Mouse (Mus musculus) urinary bladder, adult 18-20 months (tissue): ENCODE data around the gene 4931429L15Rik.
"Not testable (repeated sequence)": the region's sequence is repeated elsewhere in the genome, so short reads cannot be mapped to it uniquely, and the experiment has no call there.

Experiments used
- DNase-seq, 2 experiments: peaks; one replicate each; pipeline ENCODE4 v3.0.0; 2022; ENCODE audit warnings: low spot score in 2 of 2, mixed read lengths in 2 of 2

4931429L15Rik gene

DNA sequence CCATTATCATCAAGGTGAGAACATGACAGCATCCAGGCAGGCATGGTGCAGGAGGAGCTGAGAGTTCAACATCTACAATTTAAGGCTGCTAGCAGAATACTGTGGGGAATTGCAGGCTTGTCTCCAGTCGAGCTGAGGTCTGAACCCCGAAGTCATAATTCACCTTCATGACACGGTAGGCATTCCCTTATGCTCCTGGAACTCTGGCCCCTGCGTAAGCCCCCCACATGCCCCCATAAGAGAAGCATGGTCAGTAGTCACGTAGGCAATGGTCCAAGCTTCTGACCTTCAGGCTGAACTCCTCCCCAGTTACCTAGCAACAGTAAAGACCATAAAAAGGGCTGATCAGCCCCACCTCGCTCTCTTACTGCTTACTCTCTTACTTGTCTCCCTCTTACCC lies at the start of gene 4931429L15Rik:
Gene 4931429L15Rik (minus strand): TSS at position 101 of the 400 bp plus-strand sequence.
- not testable (repeated sequence) for DNase-seq

DNA sequence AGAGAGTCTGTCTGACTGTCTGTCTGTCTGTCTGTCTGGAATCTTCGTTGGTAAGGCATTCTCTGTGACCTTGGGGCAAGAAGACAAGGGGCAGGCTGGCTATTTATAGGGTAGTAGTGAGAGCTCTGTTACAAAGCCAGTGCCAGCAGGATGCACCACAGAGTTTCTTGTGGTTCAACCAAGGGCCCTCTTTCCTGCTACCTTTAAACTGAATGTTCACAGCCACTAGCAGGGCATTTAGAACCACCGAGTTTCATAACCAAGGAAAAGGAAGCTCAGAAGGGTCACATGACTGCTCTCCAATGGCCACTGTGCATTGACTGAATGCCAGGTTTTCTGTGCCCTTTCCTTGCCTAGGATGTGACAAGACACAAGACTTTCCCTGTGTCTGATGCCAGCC lies 42.7 kb upstream of the 4931429L15Rik start:
- DNase-seq: no peak

DNA sequence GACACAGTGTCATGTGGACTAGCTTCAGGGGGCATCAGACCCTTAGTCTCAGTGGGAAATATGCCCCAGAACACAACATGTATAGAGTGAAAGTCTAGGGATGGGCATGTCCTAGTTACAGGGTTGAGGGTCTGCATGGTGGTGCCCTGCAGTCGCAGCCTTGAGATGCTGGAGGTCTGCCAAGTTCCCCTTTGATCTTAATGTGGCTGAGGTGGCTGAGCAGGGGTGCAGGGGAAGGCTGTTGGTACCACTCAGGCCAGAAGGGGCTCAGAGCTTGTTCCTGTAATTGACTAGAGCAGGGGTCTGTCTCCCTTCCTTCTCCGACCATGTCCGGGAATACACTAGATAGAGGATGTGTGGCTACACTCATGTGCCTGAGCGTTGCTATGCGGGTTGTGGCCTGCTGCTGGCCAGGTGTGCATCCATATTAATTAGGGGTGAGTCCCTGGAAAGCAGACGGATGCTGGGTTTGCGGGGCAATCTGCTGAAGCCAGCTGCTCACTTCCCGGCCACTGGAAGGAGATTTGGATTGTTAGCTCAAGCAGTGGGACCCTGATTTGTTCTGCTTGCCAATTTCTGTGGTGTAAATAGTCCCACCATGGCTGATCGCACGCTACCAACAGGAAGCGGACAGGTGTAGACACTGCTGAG lies 41.8 kb upstream of the 4931429L15Rik start:
- DNase-seq: no peak

DNA sequence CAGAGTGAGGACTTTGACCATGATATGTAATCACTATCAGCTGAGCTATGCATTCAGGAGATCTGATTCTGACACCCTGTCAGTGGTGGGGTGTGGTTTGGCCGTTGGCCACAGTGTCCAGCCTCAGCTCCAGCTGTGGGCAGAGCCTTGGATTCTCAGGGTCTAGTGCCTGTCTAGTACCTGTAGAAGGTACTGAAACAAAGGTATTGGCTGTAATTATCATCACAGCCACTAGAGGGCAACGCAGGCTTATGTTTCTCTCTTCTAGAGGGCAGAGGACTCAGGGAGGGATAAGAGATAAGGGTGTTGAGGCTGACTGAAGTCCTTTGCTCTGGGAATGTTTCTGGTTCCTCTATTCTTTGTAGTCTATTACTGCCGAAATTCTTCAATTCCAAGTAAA lies 34.2 kb upstream of the 4931429L15Rik start:
- DNase-seq: peak in 1 of 2 experiments; percentile 20

DNA sequence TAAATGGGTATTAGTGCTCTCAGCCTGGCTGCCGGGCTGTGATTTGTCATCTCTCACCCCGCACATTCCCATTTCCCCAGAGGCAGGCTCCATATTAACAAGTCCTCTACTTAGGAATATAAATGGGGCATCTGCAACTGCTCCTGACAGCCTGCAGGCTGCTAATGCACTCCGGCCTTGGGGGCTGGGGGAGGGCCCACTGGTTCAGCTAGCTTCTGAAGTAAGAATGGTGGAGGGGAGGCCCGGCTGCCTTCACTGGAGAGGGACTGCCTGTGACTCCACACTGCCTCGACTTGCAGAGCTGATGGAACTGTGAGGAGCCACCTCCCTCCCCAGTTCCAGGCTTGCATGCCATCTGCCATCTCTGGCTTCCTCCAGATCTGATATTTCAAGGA lies 33.5 kb upstream of the 4931429L15Rik start:
- no peak for DNase-seq

DNA sequence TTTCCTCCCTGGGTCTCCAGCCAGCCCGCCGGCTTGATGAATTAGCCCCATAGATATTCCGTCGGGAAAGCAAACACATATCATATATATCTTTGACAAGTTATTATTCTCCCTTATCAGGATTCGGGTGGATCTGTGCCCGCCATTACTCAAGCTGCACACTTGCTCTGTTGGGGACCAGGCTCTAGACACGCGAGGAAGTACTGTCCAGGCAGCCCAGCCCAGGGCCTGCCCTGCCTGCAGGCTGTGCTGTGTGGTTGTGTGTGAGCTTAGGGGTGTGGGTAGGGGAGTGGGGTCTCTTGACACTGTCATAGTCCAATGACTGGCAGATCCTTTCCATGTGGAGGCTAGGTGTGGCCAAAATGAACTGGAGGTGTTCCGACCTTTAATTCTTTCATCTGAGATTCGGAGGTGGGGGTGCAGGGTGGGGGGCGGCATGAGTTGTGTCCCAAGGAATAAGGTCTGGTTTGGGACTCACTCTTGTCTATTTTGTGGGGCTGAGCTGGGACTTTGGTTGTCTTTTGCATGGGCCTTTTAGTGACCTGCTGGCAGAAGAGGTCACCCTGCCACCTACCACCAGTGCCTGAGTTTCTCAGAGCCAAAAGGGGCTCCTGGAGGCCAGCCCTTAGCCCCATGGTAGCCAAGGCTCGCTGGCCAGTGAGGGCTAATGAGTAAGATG lies 33.0 kb upstream of the 4931429L15Rik start:
- no peak for DNase-seq

DNA sequence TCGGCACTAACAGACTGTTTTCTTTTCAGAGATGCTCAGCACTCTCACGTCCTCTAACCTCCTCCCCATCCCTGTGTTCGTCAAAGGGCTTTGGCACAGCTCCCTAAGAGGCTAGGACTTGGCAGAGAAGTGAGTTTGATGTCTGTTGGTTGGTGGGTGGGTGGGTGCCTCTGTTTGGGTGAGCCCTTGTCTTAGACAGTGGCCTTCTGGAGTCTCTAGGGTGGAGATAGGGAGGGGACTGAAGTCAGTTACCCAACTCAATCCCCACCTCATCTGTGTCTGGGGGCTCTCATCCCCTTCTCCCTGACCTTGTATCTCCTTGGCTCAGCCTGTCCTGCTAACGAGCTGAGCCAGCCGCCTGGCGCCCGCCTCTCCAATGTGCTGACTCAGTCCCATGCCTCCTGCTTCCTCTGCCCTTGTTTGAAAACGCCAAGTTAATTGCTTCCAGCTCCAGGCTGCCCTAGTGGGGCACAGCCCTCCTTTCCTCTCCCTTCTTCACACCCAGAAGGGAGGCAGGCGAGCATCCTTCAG lies 30.7 kb upstream of the 4931429L15Rik start:
- DNase-seq: no peak

DNA sequence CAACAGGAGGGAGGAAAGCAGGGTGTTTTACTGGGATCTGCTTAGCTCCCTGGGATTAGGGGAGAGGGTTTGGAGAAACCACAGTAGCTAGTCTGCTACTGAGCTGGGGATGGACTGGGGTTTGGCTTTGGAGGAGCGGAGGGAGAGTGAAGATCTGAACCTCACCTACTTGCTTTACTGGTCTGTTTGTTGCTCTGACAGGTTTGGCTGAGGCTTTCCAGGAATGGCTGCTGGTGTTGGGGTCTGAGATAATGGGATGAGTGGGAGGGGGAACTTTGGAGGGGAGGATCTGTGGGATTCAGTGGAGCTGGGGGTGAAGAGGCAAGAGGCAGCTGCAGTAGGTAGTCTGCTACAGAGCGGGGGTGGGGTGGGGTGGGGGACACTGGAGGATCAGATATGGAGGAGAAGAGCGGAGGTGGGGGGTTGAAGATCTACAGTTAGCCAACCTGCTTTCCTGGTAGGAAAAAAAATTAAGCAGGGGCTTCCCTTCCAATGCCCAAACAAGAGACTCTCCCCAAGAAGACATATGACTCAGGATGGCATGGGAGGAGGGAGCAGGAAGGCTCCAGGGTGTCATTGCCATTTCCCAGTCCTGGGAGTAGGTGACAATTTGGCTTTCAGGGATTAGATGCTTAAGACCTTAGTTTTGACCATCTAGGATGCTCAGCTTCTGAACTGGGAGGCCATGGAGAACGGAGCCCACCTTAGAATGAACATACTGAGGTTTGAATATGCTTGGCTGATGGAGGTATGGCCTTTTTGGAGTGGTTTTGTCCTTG lies 26.3 kb upstream of the 4931429L15Rik start:
- DNase-seq: no peak

DNA sequence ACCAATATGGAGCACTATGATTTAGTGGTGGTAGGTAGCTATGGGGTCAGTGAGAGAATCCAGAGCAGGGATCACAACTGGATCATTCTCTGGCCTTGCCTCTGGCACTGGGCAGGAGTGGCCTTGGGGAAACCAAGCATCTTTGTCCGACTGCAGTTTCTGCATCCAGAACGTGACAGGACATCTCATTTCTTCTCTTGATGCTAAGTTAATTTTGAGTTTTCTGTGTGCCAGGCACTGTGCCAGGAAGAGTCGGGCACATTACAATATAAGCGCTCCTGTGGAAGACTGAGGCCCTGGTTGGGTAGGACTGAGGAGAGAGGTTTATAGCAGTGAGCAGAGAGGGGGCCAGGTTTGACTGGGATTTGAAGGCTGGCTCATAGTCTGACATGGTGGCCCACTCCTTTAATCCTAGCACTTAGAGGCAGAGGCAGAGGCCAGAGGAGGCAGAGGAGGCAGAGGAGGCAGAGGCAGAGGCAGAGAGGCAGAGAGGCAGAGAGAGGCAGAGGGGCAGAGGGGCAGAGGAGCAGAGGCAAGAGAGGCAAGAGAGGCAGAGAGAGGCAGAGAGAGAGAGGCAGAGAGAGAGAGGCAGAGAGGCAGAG lies 19.4 kb upstream of the 4931429L15Rik start:
- DNase-seq: no peak

DNA sequence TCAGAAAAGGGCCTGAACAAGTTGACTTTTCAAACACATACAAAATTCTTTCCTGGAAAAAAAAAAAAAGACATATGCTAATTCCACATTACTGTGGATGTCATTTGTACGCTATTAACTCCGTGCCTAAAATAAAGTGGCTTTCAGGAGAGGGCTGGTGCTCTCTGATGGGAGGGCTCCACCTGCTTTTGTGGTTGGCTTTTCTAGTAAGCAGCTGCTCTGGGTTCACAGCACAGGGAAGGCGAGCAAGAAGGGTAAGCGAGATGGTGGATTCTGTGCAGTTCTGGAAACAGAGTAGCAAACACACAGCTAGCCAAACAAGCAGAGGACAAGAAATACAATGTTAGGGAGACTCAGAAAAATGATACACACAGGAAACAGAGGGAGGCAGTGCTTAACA lies 18.6 kb upstream of the 4931429L15Rik start:
- DNase-seq: no peak

DNA sequence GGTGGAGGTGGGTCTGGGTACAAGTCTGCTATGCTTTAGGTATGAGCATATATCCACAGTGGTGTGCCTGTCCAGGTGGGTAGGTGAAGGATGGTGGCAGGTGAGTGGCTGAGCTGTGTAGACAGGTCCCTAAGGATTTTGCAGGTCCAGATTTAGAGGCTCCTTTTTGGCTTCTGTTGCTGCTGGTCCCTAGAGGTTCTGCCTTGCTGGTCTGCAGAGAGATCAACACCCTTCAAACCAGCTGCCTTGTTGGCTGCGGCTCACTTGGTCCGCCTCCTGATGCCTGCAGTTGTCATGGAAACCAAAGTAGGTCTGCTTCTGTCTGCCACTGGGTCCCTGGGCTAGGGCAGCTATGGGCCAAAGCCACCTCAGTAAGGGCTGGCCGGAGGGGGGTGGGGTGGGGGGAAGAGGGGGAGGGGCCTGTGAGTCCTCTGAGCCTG lies 18.1 kb upstream of the 4931429L15Rik start:
- no peak for DNase-seq

DNA sequence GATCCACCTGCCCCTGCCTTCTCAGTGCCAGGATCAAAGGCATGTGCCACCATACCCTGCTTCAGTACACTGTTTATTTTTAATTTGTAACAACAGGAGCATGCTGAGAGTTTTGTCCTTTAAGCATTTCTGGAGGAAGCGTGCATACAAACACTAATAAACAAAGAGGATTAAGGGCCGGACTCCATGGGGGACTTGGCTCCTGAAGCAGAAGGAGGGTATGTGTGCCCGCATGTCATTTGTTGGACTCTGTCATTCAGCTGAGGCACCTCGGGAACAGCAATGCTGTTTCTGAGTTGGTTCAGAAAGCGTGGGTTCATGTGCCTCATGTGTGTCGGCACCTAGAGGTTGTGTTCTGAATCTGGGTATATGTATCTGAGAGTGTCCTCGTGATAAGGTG lies 17.5 kb upstream of the 4931429L15Rik start:
- no peak for DNase-seq

DNA sequence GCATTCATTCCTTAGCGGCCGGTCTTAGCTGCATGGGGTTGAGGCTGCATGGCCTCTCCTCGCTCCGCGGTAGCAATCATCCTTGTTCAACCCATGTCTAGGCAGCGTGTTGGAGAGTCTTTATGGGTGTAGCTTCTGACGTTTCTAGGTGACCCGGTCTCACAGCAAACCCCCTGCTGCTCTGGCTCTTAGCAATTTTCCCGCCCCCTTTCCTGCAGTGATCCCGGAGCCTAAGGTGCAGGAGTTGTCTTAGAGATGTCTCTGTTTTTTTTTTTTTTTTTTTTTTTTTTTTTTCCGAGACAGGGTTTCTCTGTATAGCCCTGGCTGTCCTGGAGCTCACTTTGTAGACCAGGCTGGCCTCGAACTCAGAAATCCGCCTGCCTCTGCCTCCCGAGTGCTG lies 16.5 kb upstream of the 4931429L15Rik start:
- not testable (repeated sequence) for DNase-seq

DNA sequence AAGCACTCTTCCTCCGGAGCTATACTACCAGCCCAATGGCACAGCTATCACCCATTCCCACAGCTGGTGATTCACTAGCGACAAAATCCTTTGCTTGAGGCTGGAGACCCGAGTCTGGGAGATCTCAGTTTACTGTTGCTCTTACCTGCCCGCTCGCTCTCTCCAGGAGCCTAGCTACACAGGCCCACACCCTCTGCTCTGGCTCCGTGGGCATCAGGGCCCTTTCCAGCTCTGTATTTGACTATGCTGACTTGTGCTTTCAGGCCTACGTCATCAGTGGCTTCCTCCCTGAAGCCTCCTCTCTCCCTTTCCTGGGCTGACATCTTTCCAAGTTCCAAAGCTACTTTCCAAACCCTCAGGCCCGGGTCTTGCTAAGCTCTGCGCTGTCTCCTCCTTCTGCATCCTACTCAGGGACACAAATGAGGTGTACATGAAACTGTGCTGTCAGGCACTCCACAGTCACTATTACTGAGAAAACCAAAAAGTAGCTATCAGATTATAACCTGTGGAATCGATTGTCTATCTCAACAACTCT lies 15.7 kb upstream of the 4931429L15Rik start:
- DNase-seq: no peak

DNA sequence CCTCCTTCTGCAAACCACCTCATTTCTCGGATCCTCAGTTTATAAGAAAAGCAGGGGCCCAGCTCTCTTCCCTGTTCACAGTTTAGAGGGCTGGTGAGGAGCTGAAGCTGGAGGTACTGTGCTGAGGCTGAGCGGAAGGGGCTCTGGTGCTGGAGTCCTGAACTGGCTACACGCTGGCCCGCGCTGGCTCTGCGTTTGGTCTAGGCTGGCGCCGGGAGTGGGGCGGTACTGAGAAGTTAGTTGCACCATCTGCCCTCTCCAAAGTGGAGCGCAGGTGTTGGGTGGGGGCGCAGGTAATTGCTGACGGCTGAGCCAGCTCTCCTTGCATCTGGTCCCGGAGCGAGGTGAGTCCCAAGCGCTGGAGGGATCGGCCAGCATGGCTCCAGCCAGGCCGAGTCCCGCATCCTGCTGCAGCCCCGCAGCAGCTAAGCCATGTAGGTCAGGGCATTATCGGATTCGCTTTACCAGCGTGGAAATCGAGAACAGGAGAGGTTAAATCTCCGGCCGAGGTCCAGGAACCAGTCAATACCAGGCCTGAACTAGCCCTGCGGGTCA lies 14.8 kb upstream of the 4931429L15Rik start:
- DNase-seq: no peak

DNA sequence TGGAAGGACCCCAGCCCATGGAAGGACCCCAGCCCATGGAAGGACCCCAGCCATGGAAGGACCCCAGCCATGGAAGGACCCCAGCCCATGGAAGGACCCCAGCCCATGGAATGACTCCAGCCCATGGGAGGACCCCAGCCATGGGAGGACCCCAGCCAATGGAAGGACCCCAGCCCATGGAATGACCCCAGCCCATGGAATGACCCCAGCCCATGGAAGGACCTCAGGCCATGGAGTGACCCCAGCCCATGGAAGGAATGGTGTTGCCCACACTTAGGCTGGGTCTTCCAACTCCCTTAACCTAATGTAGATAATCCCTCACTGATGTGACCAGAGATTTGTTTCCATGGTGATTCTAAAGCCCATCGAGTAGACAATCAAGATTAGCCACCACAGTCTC lies 11.5 kb upstream of the 4931429L15Rik start:
- DNase-seq: no peak

DNA sequence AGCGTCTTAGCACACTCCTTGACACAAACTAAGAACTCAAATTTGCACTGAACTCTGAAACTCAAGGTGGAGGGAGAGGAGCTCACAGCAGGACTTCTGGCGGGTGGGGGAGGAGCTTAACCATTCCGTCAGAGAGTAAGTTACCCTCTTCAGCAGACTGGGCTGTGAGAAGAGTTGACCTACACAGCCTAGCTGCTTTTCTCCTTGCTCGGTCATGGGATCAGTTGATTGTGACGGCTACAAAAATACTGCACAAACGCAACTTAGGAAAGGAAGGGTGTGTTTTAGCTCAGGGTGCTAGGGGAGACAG lies 10.8 kb upstream of the 4931429L15Rik start:
- DNase-seq: no peak

DNA sequence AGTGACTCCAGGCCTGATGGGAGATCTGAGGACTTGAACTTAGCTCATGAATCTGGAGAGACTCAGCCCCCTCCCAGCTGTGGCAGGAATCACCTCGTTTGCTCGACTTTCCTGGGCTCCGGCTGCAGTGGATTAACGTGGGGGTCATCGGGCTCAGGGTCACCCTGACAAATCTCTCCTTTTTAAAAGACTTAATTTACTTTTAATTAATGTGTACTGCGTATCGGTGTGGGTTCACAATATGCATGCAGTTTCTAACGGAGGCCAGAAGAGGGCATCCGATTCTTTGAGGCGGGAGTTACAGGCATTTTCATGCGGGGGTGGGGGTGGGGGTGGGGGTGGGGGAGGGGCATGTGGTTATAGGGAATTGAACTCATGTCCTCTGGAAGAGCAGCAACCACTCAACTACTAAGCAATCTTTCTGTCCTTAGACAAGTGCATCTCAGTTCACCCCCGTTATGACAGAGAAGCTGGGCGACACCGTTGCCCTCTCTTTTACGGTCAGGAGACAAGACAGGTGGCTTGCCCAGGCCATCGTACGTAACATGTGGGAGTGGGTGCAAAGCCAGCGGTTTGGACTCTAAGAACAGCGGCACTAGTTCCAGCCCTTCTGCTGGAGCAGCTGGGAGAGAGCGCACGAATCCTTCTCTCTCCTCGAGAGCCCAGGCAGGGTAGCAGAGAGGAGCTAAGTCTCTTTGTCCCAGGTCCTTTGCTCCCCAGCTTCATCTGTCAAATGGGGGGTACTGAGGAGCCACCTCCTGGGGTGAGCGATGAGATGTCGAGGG lies 10.2 kb upstream of the 4931429L15Rik start:
- no peak for DNase-seq

DNA sequence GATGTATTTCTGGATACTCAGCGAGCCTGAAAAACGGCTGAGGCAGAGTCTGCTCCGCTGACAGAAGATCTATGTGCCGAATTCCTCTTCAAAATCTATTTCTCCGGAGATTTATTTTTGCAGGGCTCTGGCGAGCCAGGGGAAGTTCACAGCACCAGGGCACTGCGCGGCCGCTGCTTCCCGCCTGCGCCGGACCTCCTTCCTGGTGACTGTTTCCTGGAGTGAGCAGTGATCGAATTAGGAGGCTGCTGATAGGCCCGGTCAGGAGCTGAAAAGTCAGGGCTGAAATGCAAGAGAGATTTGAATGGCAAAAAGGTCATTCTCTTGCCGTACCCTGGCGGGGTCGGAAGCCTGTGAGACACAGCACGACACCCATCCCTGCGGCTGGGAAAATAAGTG lies 9.5 kb upstream of the 4931429L15Rik start:
- DNase-seq: peak in 1 of 2 experiments; percentile 7

DNA sequence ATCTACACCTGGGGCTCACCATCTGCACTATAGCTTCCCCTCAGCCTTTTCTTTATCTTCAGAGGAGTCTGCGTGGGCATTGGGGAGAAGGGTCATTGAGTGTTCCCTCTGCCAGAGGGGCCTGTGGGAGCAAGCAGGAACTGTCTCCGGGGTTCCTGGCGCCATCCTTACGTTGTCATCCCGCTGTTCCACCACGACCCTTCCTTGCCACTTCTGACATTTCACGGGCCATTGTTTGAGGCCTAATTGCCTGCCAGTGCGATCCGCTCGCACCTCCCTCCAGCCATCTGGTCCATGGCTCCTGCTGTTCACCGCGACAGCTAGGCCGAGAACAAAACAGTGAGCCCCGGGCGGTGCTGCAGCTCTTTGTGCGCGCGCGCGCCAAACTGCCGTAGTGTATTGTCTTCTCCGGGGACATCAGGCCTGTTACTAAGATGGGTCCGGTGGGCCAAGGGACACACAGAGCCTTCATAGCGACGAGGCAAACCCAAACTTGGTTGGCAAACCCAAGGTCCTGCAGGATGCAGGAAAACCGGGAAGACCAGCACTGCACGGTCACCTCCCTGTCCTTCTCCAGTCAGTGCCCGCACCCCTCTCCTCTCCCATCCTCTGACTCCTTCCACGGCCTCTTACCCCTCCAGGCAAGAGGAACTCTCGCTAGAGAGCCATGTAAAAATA lies 8.9 kb upstream of the 4931429L15Rik start:
- DNase-seq: peak in 1 of 2 experiments; percentile 9
